Mouse (Mus musculus) MEL (cell line): ENCODE results near the gene Acd. TPM values are rescaled to one million over a fixed set of nuclear protein-coding genes. Genes with fewer than 3 reads are reported as not detected.
A peak's percentile ranks its signal among the peaks of the same experiment; 100 is the strongest.

Source experiments
- DNase-seq: peaks from one replicate; pipeline ENCODE4 v3.0.0; 2011; ENCODE audit warnings: low read depth, low spot score
- H3K27ac ChIP-seq: 2 replicates; pipeline ENCODE4 v1.5.1; 2012; ENCODE audit warnings: low read depth, mild to moderate bottlenecking, control low read depth, low read length, moderate library complexity; ENCODE audit not compliant: control insufficient read depth
- H3K27me3 ChIP-seq, 2 experiments: fragments of 150-350 bp in 1 of 2; sonication (generic) in 1 of 2; 2 replicates each; pipeline ENCODE4 v1.6.1; 2012; ENCODE audit warnings: low read length in 2 of 2, mild to moderate bottlenecking in 2 of 2, improper control_type of control experiment in 1 of 2, moderate library complexity in 1 of 2; ENCODE audit not compliant: insufficient read depth in 2 of 2, control insufficient read depth in 1 of 2
- H3K36me3 ChIP-seq, 2 experiments: 2 replicates each; pipeline ENCODE4 v1.6.1; 2012 to 2014; ENCODE audit warnings: low read length in 2 of 2, improper control_type of control experiment in 1 of 2, inconsistent platforms in 1 of 2, mild to moderate bottlenecking in 1 of 2; ENCODE audit not compliant: insufficient read depth in 2 of 2, control insufficient read depth in 1 of 2
- H3K4me1 ChIP-seq, 2 experiments: fragments of 150-350 bp in 1 of 2; sonication (generic) in 1 of 2; 2 replicates each; pipeline ENCODE4 v1.6.1; 2012; ENCODE audit warnings: low read length in 2 of 2, improper control_type of control experiment in 1 of 2, mild to moderate bottlenecking in 1 of 2; ENCODE audit not compliant: insufficient read depth in 2 of 2, control insufficient read depth in 1 of 2
- H3K4me3 ChIP-seq, 2 experiments: fragments of 150-350 bp in 1 of 2; sonication (generic) in 1 of 2; 2 replicates each; pipeline ENCODE4 v1.5.1; 2012; ENCODE audit warnings: low read depth in 2 of 2, low read length in 2 of 2, mild to moderate bottlenecking in 2 of 2, moderate library complexity in 2 of 2, control low read depth in 1 of 2, improper control_type of control experiment in 1 of 2; ENCODE audit not compliant: control insufficient read depth in 1 of 2, insufficient read depth in 1 of 2
- H3K79me2 ChIP-seq: 2 replicates; pipeline ENCODE4 v1.6.1; 2012; ENCODE audit warnings: mild to moderate bottlenecking, low read length, moderate library complexity; ENCODE audit not compliant: control insufficient read depth, poor library complexity, insufficient read depth
- H3K9ac ChIP-seq: 2 replicates; pipeline ENCODE4 v1.6.1; 2012; ENCODE audit warnings: low read depth, mild to moderate bottlenecking, control low read depth, low read length, moderate library complexity; ENCODE audit not compliant: control insufficient read depth, poor library complexity, severe bottlenecking
- H3K9me3 ChIP-seq: fragments of 150-350 bp; sonication (generic); replicated peaks from 2 replicates; pipeline ENCODE4 v1.6.1; 2012; ENCODE audit warnings: mild to moderate bottlenecking, low read length, improper control_type of control experiment, moderate library complexity; ENCODE audit not compliant: insufficient read depth
- E2F4 ChIP-seq: IDR thresholded peaks from 2 replicates; pipeline ENCODE4 v1.6.1; 2011; ENCODE audit warnings: low read depth, low read length, improper control_type of control experiment, borderline replicate concordance
- EP300 ChIP-seq, 2 experiments: IDR thresholded peaks; 2 replicates each; pipeline ENCODE4 v1.6.1; 2011; ENCODE audit warnings: improper control_type of control experiment in 2 of 2, low read length in 2 of 2, low read depth in 1 of 2, mild to moderate bottlenecking in 1 of 2
- ETS1 ChIP-seq: IDR thresholded peaks from 2 replicates; pipeline ENCODE4 v1.6.1; 2012; ENCODE audit warnings: low read depth, mild to moderate bottlenecking, inconsistent platforms, low read length, improper control_type of control experiment, moderate library complexity
- JUND ChIP-seq: IDR thresholded peaks from 2 replicates; pipeline ENCODE4 v1.6.1; 2011; ENCODE audit warnings: low read depth, mild to moderate bottlenecking, improper control_type of control experiment, low read length
- MAX ChIP-seq: IDR thresholded peaks from 2 replicates; pipeline ENCODE4 v1.6.1; 2011; ENCODE audit warnings: low read length, improper control_type of control experiment
- MAZ ChIP-seq: IDR thresholded peaks from 2 replicates; pipeline ENCODE4 v1.6.1; 2012; ENCODE audit warnings: low read depth, mild to moderate bottlenecking, inconsistent platforms, low read length, improper control_type of control experiment
- MEF2A ChIP-seq: IDR thresholded peaks from 2 replicates; pipeline ENCODE4 v1.6.1; 2014; ENCODE audit warnings: low read depth, mild to moderate bottlenecking, inconsistent platforms, low read length, improper control_type of control experiment; ENCODE audit not compliant: poor library complexity, insufficient replicate concordance, severe bottlenecking; ENCODE audit errors: extremely low read depth
- MXI1 ChIP-seq: IDR thresholded peaks from 2 replicates; pipeline ENCODE4 v1.6.1; 2011; ENCODE audit warnings: mild to moderate bottlenecking, low read depth, low read length, improper control_type of control experiment
- MYB ChIP-seq: IDR thresholded peaks from 2 replicates; pipeline ENCODE4 v1.6.1; 2011; ENCODE audit warnings: mild to moderate bottlenecking, low read depth, low read length, improper control_type of control experiment
- NELFE ChIP-seq: IDR thresholded peaks from 2 replicates; pipeline ENCODE4 v1.6.1; 2011; ENCODE audit warnings: low read depth, low read length, improper control_type of control experiment
- NRF1 ChIP-seq: IDR thresholded peaks from 2 replicates; pipeline ENCODE4 v1.6.1; 2014; ENCODE audit warnings: low read depth, mild to moderate bottlenecking, inconsistent platforms, low read length, improper control_type of control experiment, moderate library complexity; ENCODE audit not compliant: poor library complexity, insufficient read depth, severe bottlenecking
- POLR2AphosphoS5 ChIP-seq: IDR thresholded peaks from 2 replicates; pipeline ENCODE4 v1.6.1; 2012; ENCODE audit warnings: low read depth, borderline replicate concordance, mild to moderate bottlenecking, inconsistent platforms, low read length, moderate library complexity, mixed read lengths
- RAD21 ChIP-seq: IDR thresholded peaks from 2 replicates; pipeline ENCODE4 v1.6.1; 2011; ENCODE audit warnings: mild to moderate bottlenecking, low read depth, low read length, improper control_type of control experiment
- RCOR1 ChIP-seq: IDR thresholded peaks from 2 replicates; pipeline ENCODE4 v1.6.1; 2012; ENCODE audit warnings: low read depth, mild to moderate bottlenecking, inconsistent platforms, low read length, improper control_type of control experiment
- SIN3A ChIP-seq: IDR thresholded peaks from 2 replicates; pipeline ENCODE4 v1.6.1; 2012; ENCODE audit warnings: low read length, improper control_type of control experiment, inconsistent platforms
- SMC3 ChIP-seq: IDR thresholded peaks from 2 replicates; pipeline ENCODE4 v1.6.1; 2011; ENCODE audit warnings: low read depth, low read length, improper control_type of control experiment
- TAL1 ChIP-seq: IDR thresholded peaks from 2 replicates; pipeline ENCODE4 v1.6.1; 2012; ENCODE audit warnings: mild to moderate bottlenecking, inconsistent platforms, low read length, moderate library complexity, mixed read lengths
- polyA plus RNA-seq, 2 experiments: library from polyadenylated mRNA; stranded (reverse) in 1 of 2; unstranded in 1 of 2; fragments of >175 nt in 1 of 2; fragments of >200 nt in 1 of 2; gene quantifications; 2 replicates each; pipeline versions ENCODE4 v1.2.1 to v1.2.4; 2012; ENCODE audit warnings: low replicate concordance in 2 of 2, low read depth in 1 of 2; ENCODE audit not compliant: insufficient read length in 2 of 2, insufficient read depth in 1 of 2, missing spikeins in 1 of 2
- total RNA-seq: library from RNA; depleted of rRNA; stranded (reverse); fragments of 300-350 nt; gene quantifications from 2 replicates; pipeline ENCODE4 v1.2.3, GENCODE M21; 2012

Gene Acd
- total and polyA plus RNA-seq, 3 experiments = 7.5 to 53.9 TPM; not detected in 1

DNA sequence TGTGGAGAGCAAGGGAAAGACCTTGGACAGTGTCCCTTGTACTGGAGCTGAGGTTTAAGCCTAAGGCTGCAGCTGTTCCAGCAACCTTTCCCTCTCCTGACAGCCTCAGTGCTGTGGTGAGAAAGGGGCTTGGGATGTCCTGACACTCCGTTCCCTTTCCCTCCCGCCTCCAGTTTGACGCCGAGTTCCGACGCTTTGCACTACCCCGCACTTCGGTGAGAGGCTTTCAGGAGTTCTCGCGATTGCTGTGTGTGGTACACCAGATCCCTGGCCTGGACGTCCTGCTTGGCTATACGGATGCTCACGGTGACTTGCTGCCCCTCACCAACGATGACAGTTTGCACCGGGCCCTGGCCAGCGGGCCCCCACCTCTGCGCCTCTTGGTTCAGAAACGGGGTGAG lies 1.1 kb upstream of the Acd start:
- Histone ChIP-seq H3K9me3 (no peaks in the 10 kb centered on the region), H3K27ac (no peak overlapping the region), H3K27me3 (no peaks in the 10 kb centered on the region), H3K9ac (peak overlapping the region; percentile 66), H3K4me1 (peaks cover 5 to 15% of the 10 kb centered on the region in 2 experiments; a peak in 3 of 4 replicates), H3K79me2 (peaks cover 10% of the 10 kb centered on the region)
- DNase-seq = no peak
- TF ChIP-seq MAX = no peak
- no peak for TF ChIP-seq RAD21
- TF ChIP-seq SMC3 = no peak
- no peak for TF ChIP-seq ETS1
- no peak for TF ChIP-seq MAZ
- no peak for TF ChIP-seq EP300 (IDR thresholded peaks at IDR 0.05; ENCODE audit: low read depth in 1 of 2, low read length in 2 of 2)
- no peak for TF ChIP-seq MXI1
- TF ChIP-seq MEF2A = no peak
- TF ChIP-seq JUND = no peak
- no peak for TF ChIP-seq SIN3A
- TF ChIP-seq, all 39 proteins: peak for 0
- Histone ChIP-seq H3K36me3 (peaks cover 0 to 11% of the 10 kb centered on the region in 2 experiments; a peak in 2 of 4 replicates), H3K4me3 (peak overlapping the region; percentile 63 to 65)

DNA sequence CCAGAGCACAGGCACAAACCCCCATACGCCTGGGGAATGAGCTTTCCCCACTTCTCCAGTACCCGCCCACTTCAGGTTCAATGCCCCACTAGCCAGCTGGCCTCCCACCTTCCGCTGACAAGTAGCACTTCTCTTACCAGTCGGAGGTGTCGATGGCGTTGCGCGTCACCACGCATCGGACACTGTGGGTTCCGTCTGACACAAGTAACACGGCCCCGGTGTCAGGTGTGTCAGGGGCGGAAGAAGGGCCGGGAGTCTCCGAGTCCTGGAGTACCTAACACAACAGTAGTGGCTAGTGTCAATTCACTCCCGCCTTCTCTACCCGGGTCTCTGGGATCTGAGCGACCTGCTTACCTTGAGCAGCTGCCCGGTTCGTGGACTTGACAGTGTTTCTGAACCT lies 336 bp downstream of the Acd start:
- TF ChIP-seq SMC3 (peak; percentile 5; the same call in 1 of the 2 replicates), MYB (no peak), E2F4 (no peak), TAL1 (no peak), NELFE (no peak), NRF1 (no peak), POLR2AphosphoS5 (no peak), RCOR1 (no peak)
- TF ChIP-seq, all 39 proteins: peak for 1
- no peaks in the 10 kb centered on the region for H3K9me3 ChIP-seq
- peak overlapping the region; percentile 92 for H3K9ac ChIP-seq
- peaks cover 0 to 6% of the 10 kb centered on the region in 2 experiments; a peak in 3 of 4 replicates for H3K4me1 ChIP-seq
- H3K27me3 ChIP-seq = no peaks in the 10 kb centered on the region
- DNase-seq = peak; percentile 81
- peak overlapping the region; percentile 80 to 95 for H3K4me3 ChIP-seq
- peak overlapping the region; percentile 95 for H3K27ac ChIP-seq
- no peaks in the 10 kb centered on the region; a peak in 2 of 4 replicates for H3K36me3 ChIP-seq
- peaks cover 3% of the 10 kb centered on the region; the same call in 1 of the 2 replicates for H3K79me2 ChIP-seq
